Comparison of ENCODE assay signal across 12 mouse cellular contexts in genomic region chr11:104399459-104400216, GRCm38 (mm10).
DNase-seq lines count a peak whose midpoint lies in the region; ATAC-seq and TF ChIP-seq lines count a peak whose summit lies in the region.
"Had no signal": no experiment of that assay in that cellular context is flagged by ENCODE, and none has a peak within 500 bp of the region (broad histone marks: within the 10 kb centered on the region; RNA-seq: fewer than 3 reads in every experiment).

No protein-coding gene starts in this region.

- H3K27me3 ChIP-seq in midbrain, embryonic 14.5 days (ENCODE audit: control insufficient read depth, insufficient read depth, low read length), result no peaks in the 10 kb centered on the region
- H3K27me3 ChIP-seq in midbrain, embryonic 10.5 days (ENCODE audit: low read depth, poor library complexity, severe bottlenecking), result no peaks in the 10 kb centered on the region
- H3K27me3 ChIP-seq: limb, embryonic 12.5 days had no signal

- intact Hi-C loops in gastrocnemius, adult 2 months (cut with DNase I), result loop anchor here (5.0 kb wide), 2 partner anchors 37 to 43 kb away; no protein-coding TSS in a partner anchor

- no peak overlapping the region for H3K9ac ChIP-seq in midbrain, embryonic 14.5 days (replicated peaks; ENCODE audit: low read length)
- H3K9ac ChIP-seq: limb, embryonic 12.5 days had no signal

- no peaks in the 10 kb centered on the region for H3K9me3 ChIP-seq in midbrain, embryonic 14.5 days (ENCODE audit: control insufficient read depth, low read length)
- no peaks in the 10 kb centered on the region for H3K9me3 ChIP-seq in midbrain, embryonic 10.5 days (replicated peaks)
- H3K9me3 ChIP-seq: limb, embryonic 12.5 days had no signal

- 52% methylated on average over 4 of the region's 4 CpGs for WGBS in midbrain, embryonic 14.5 days
- 78% methylated on average over 4 of the region's 4 CpGs for WGBS in midbrain, embryonic 10.5 days

- no peak overlapping the region for H3K4me3 ChIP-seq in gastrocnemius, adult 2 months
- no peak overlapping the region for H3K4me3 ChIP-seq in midbrain, embryonic 14.5 days (replicated peaks; ENCODE audit: low read depth, low read length)
- no peak overlapping the region for H3K4me3 ChIP-seq in midbrain, embryonic 10.5 days
- H3K4me3 ChIP-seq: erythroblast, embryonic 14.5 days; limb, embryonic 12.5 days had no signal

- H3K27ac ChIP-seq in gastrocnemius, adult 2 months, result peak overlapping the region; percentile 57
- H3K27ac ChIP-seq in midbrain, embryonic 14.5 days (replicated peaks; ENCODE audit: low read depth, low read length), result no peak overlapping the region
- H3K27ac ChIP-seq in midbrain, embryonic 10.5 days (replicated peaks), result no peak overlapping the region
- H3K27ac ChIP-seq: limb, embryonic 12.5 days had no signal

- TF ChIP-seq CTCF in gastrocnemius, adult 2 months (IDR thresholded peaks at IDR 0.05), result no peak

- H3K36me3 ChIP-seq in midbrain, embryonic 14.5 days (ENCODE audit: control insufficient read depth, insufficient read depth, low read length), result peaks cover 11% of the 10 kb centered on the region; the same call in 1 of the 2 replicates
- peaks cover 59% of the 10 kb centered on the region for H3K36me3 ChIP-seq in midbrain, embryonic 10.5 days

- no peak overlapping the region for H3K4me2 ChIP-seq in midbrain, embryonic 14.5 days (ENCODE audit: low read length)
- H3K4me2 ChIP-seq: limb, embryonic 12.5 days had no signal

- H3K4me1 ChIP-seq in midbrain, embryonic 14.5 days (ENCODE audit: control insufficient read depth, insufficient read depth, low read length), result peaks cover 8% of the 10 kb centered on the region; the same call in 1 of the 2 replicates
- no peaks in the 10 kb centered on the region; the same call in 1 of the 2 replicates for H3K4me1 ChIP-seq in midbrain, embryonic 10.5 days

- no peak for ATAC-seq in midbrain, embryonic 14.5 days (ENCODE audit: low FRiP score, low TSS enrichment)
- ATAC-seq: intestine, embryonic 16.5 days had no signal

- peak; percentile 28 for DNase-seq in gastrocnemius, adult 2 months
- no peak for DNase-seq in gastrocnemius, postnatal 25 days
- DNase-seq in midbrain, embryonic 14.5 days, result peak; percentile 24
- DNase-seq in midbrain, embryonic 10.5 days (ENCODE audit: low spot score), result no peak
- DNase-seq in adrenal gland, adult 2 months, result peak; percentile 76
- DNase-seq in kidney, postnatal 36 days, result peak; percentile 30 to 43
- no peak for DNase-seq in lung, postnatal 36 days
- no peak for DNase-seq in embryo, embryonic 10 days (ENCODE audit: low spot score)
- DNase-seq: thymus, adult 2 months had no signal

Comparison
In these comparisons a context has a peak if more than half of its experiments do, and no peak if none do; other contexts are left out.
1. DNase-seq: peak in gastrocnemius, adult 2 months (single experiment), midbrain, embryonic 14.5 days (single experiment), adrenal gland, adult 2 months (single experiment) and kidney, postnatal 36 days (2 of 2); none in gastrocnemius, postnatal 25 days (single experiment), midbrain, embryonic 10.5 days (single experiment), lung, postnatal 36 days (single experiment) and embryo, embryonic 10 days (single experiment).